ENCODE assay signal across 21 mouse cellular contexts in the genomic region with DNA sequence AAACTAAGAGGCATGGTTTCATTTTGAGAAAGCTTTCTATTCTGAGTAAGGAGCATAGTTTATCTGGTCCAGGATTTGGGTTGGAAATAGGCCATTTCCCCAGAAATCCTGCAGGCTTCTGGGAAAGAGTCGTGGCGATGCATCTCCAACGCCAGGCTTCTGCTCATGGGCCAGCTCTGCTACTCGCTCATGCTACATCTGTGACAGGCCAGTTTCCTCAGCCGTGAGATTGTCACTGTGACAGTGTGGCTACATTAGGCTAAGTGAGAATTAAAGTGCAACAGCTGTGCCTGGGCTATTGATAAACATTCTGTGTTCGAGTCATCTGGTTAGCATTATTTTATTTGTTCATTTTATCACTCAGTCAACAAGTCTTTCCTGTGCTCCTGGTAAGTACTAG.
DNase-seq lines count a peak whose midpoint lies in the region; ATAC-seq and TF ChIP-seq lines count a peak whose summit lies in the region.
"Had no signal": no experiment of that assay in that cellular context is flagged by ENCODE, and none has a peak within 500 bp of the region (broad histone marks: within the 10 kb centered on the region; RNA-seq: fewer than 3 reads in every experiment).

No protein-coding gene starts in this region.

- no peaks in the 10 kb centered on the region for H3K4me1 ChIP-seq in heart, embryonic 11.5 days (ENCODE audit: control insufficient read depth, insufficient read depth, low read length)
- no peaks in the 10 kb centered on the region for H3K4me1 ChIP-seq in lung, embryonic 14.5 days (ENCODE audit: insufficient read depth)
- H3K4me1 ChIP-seq: forebrain, embryonic 10.5 days; forebrain, embryonic 13.5 days; heart, embryonic 12.5 days; heart, embryonic 15.5 days; hindbrain, embryonic 12.5 days; hindbrain, embryonic 15.5 days had no signal

- H3K27me3 ChIP-seq in heart, embryonic 11.5 days (ENCODE audit: control insufficient read depth, insufficient read depth, low read length), result no peaks in the 10 kb centered on the region
- no peaks in the 10 kb centered on the region for H3K27me3 ChIP-seq in lung, embryonic 14.5 days (ENCODE audit: insufficient read depth, low read length)
- H3K27me3 ChIP-seq: forebrain, embryonic 13.5 days; heart, embryonic 12.5 days; heart, embryonic 15.5 days; hindbrain, embryonic 12.5 days; hindbrain, embryonic 15.5 days had no signal

- DNase-seq in cerebellum, postnatal 25 days, result peak; percentile 5
- no peak for DNase-seq in cerebellum, adult 8-10 months
- peak; percentile 10 to 16 for DNase-seq in heart, adult 18-20 months
- peak; percentile 52 for DNase-seq in lung, embryonic 14.5 days
- DNase-seq in lung, postnatal 25 days (ENCODE audit: low spot score), result no peak
- DNase-seq: adrenal gland, adult 2 months; adrenal gland, postnatal 14 days; B cell, adult 2 months; cerebellum, adult 18-20 months; cerebellum, adult 9-11 months; gastrocnemius, postnatal 25 days; kidney, adult 2 months had no signal

- no peaks in the 10 kb centered on the region for H3K36me3 ChIP-seq in heart, embryonic 11.5 days (ENCODE audit: control insufficient read depth, insufficient read depth, low read length)
- H3K36me3 ChIP-seq in lung, embryonic 14.5 days (ENCODE audit: insufficient read depth), result no peaks in the 10 kb centered on the region
- H3K36me3 ChIP-seq: forebrain, embryonic 10.5 days; heart, embryonic 15.5 days; hindbrain, embryonic 12.5 days; hindbrain, embryonic 15.5 days had no signal

- no peak for ATAC-seq in heart, embryonic 11.5 days (replicated peaks; ENCODE audit: insufficient number of reproducible peaks, low FRiP score, low TSS enrichment)
- peak; percentile 49; the same call in 1 of the 2 replicates for ATAC-seq in lung, embryonic 14.5 days (ENCODE audit: insufficient read depth)
- ATAC-seq in CD4-positive, CD25-positive, alpha-beta regulatory T cell, adult 4 months, result no peak
- ATAC-seq: intestine, postnatal 0 days had no signal

- H3K4me3 ChIP-seq in heart, embryonic 11.5 days (ENCODE audit: low read depth, low read length), result no peak overlapping the region
- no peak overlapping the region for H3K4me3 ChIP-seq in lung, embryonic 14.5 days (ENCODE audit: low read depth, low read length)
- H3K4me3 ChIP-seq: forebrain, embryonic 10.5 days; forebrain, embryonic 13.5 days; heart, embryonic 12.5 days; heart, embryonic 15.5 days; hindbrain, embryonic 12.5 days; hindbrain, embryonic 15.5 days had no signal

- no peak for TF ChIP-seq CTCF in lung, embryonic 14.5 days (IDR thresholded peaks at IDR 0.05; ENCODE audit: low read depth)

- H3K9ac ChIP-seq in heart, embryonic 11.5 days (ENCODE audit: low read depth, low read length), result no peak overlapping the region
- H3K9ac ChIP-seq in lung, embryonic 14.5 days, result no peak overlapping the region
- H3K9ac ChIP-seq: forebrain, embryonic 13.5 days; heart, embryonic 12.5 days; heart, embryonic 15.5 days; hindbrain, embryonic 12.5 days; hindbrain, embryonic 15.5 days had no signal

- 91% methylated on average over 6 of the region's 6 CpGs for WGBS in heart, embryonic 11.5 days (ENCODE audit: insufficient replicate concordance)
- 59% methylated on average over 6 of the region's 6 CpGs for WGBS in lung, embryonic 14.5 days

- no peak overlapping the region for H3K4me2 ChIP-seq in heart, embryonic 11.5 days
- H3K4me2 ChIP-seq in lung, embryonic 14.5 days, result no peak overlapping the region
- H3K4me2 ChIP-seq: forebrain, embryonic 13.5 days; heart, embryonic 12.5 days; heart, embryonic 15.5 days; hindbrain, embryonic 12.5 days; hindbrain, embryonic 15.5 days had no signal

- H3K27ac ChIP-seq in heart, embryonic 11.5 days (ENCODE audit: low read depth, low read length), result no peak overlapping the region
- H3K27ac ChIP-seq in lung, embryonic 14.5 days (ENCODE audit: low read depth), result no peak overlapping the region
- H3K27ac ChIP-seq: forebrain, embryonic 10.5 days; forebrain, embryonic 13.5 days; heart, embryonic 15.5 days; hindbrain, embryonic 12.5 days; hindbrain, embryonic 15.5 days had no signal

- H3K9me3 ChIP-seq in heart, embryonic 11.5 days (replicated peaks; ENCODE audit: control insufficient read depth, low read length), result 0 out of 2 replicates have a peak, but pooled peaks cover 2% of the 10 kb centered on the region
- no peaks in the 10 kb centered on the region; the same call in 1 of the 2 replicates for H3K9me3 ChIP-seq in lung, embryonic 14.5 days (ENCODE audit: low read depth, low read length)
- H3K9me3 ChIP-seq: forebrain, embryonic 10.5 days; heart, embryonic 15.5 days; hindbrain, embryonic 15.5 days had no signal

Comparison
In these comparisons a context has a peak if more than half of its experiments do, and no peak if none do; other contexts are left out.
1. DNase-seq: peak in cerebellum, postnatal 25 days (2 of 2), heart, adult 18-20 months (2 of 2) and lung, embryonic 14.5 days (single experiment); none in cerebellum, adult 8-10 months (single experiment) and lung, postnatal 25 days (single experiment).